Mouse (Mus musculus) kidney, adult 2 months (tissue): ENCODE results near the gene Mok.

ENCODE experiments used
- CTCF ChIP-seq: fragments of 200-500 bp; conservative IDR thresholded peaks from 2 replicates; pipeline ENCODE4 v1.5.1; 2011; ENCODE audit warnings: low read depth, mild to moderate bottlenecking, control low read depth, low read length, moderate library complexity, mixed read lengths; ENCODE audit not compliant: insufficient read depth, insufficient read length
- POLR2A ChIP-seq: fragments of 200-500 bp; IDR thresholded peaks from one replicate; pipeline ENCODE4 v1.6.1; 2011; ENCODE audit warnings: low read depth, low read length, control low read depth

GRCm38 (mm10) chr12:110813624-110814023 lies 27.1 kb downstream of the Mok start:
- TF ChIP-seq CTCF (no peak), POLR2A (no peak)
